Mouse (Mus musculus) liver, embryonic 15.5 days (tissue): ENCODE results near the gene Rhof. TPM values are rescaled to one million over a fixed set of nuclear protein-coding genes. Genes with fewer than 3 reads are reported as not detected.
A peak's percentile ranks its signal among the peaks of the same experiment; 100 is the strongest.

Experiments used
- ATAC-seq: fragments of 200-750 bp; cut with Nextera tagmentation; 2 replicates; pipeline ENCODE4 v1.8.0; 2017; ENCODE audit warnings: moderate number of reproducible peaks, mild to moderate bottlenecking, moderate library complexity; ENCODE audit not compliant: insufficient read depth
- H3K27ac ChIP-seq: fragments of 300-500 bp; sonication (generic); replicated peaks from 2 replicates; pipeline ENCODE4 v1.5.1; 2015; ENCODE audit warnings: mild to moderate bottlenecking, inconsistent platforms
- H3K27me3 ChIP-seq: fragments of 300-500 bp; sonication (generic); 2 replicates; pipeline ENCODE4 v1.6.1; 2015; ENCODE audit warnings: mild to moderate bottlenecking, inconsistent platforms
- H3K36me3 ChIP-seq: fragments of 300-500 bp; sonication (generic); replicated peaks from 2 replicates; pipeline ENCODE4 v1.6.1; 2015; ENCODE audit warnings: moderate library complexity, mild to moderate bottlenecking, inconsistent platforms
- H3K4me1 ChIP-seq: fragments of 300-500 bp; sonication (generic); replicated peaks from 2 replicates; pipeline ENCODE4 v1.6.1; 2015; ENCODE audit warnings: inconsistent platforms
- H3K4me2 ChIP-seq: fragments of 300-500 bp; sonication (generic); 2 replicates; pipeline ENCODE4 v1.6.1; 2015; ENCODE audit warnings: moderate library complexity, mild to moderate bottlenecking, inconsistent platforms
- H3K4me3 ChIP-seq: fragments of 300-500 bp; sonication (generic); replicated peaks from 2 replicates; pipeline ENCODE4 v1.5.1; 2015; ENCODE audit warnings: mild to moderate bottlenecking, inconsistent platforms
- H3K9ac ChIP-seq: fragments of 300-500 bp; sonication (generic); 2 replicates; pipeline ENCODE4 v1.6.1; 2015; ENCODE audit warnings: moderate library complexity, mild to moderate bottlenecking, inconsistent platforms
- H3K9me3 ChIP-seq: fragments of 300-500 bp; sonication (generic); replicated peaks from 2 replicates; pipeline ENCODE4 v1.6.1; 2016; ENCODE audit warnings: inconsistent platforms
- WGBS: fragments of 180-500 bp; shearing (Covaris S2); methylation state at CpG from one replicate; pipeline ENCODE4 v1.1.7; 2015; ENCODE audit warnings: mixed read lengths; ENCODE audit not compliant: insufficient replicate concordance; 5-methylcytosine and 5-hydroxymethylcytosine counted together
- polyA plus RNA-seq: library from polyadenylated mRNA; unstranded; fragments of >200 nt; fragmentation: Nextera tagmentation; extraction: Ambion mirVana; gene quantifications from 2 replicates; pipeline ENCODE4 v1.2.1, GENCODE M21; 2015

The Rhof gene
- polyA plus RNA-seq, 1 experiment from 2014 or later: 2.1 TPM

GRCm38 (mm10) chr5:123148073-123148722 is 15.7 kb upstream of the Rhof start:
- Histone ChIP-seq H3K9ac (no peak overlapping the region), H3K36me3 (peaks cover 80% of the 10 kb centered on the region), H3K4me3 (no peak overlapping the region), H3K27me3 (no peaks in the 10 kb centered on the region), H3K4me2 (peak overlapping the region; percentile 72; the same call in 1 of the 2 replicates), H3K27ac (peak overlapping the region; percentile 79; the same call in 1 of the 2 replicates), H3K4me1 (peaks cover 96% of the 10 kb centered on the region), H3K9me3 (no peaks in the 10 kb centered on the region)
- no peak for ATAC-seq
- 87% methylated on average over 25 of the region's 25 CpGs for WGBS

- H3K4me2 ChIP-seq: no peak overlapping the region
- peaks cover 97% of the 10 kb centered on the region for H3K4me1 ChIP-seq
- ATAC-seq: no peak
- peaks cover 74% of the 10 kb centered on the region for H3K36me3 ChIP-seq
- H3K9ac ChIP-seq: no peak overlapping the region
- no peaks in the 10 kb centered on the region for H3K27me3 ChIP-seq
- H3K9me3 ChIP-seq: no peaks in the 10 kb centered on the region
- WGBS: 75% methylated on average over 17 of the region's 17 CpGs
- H3K4me3 ChIP-seq: no peak overlapping the region
- H3K27ac ChIP-seq: no peak overlapping the region
These were observed 15.1 kb upstream of the Rhof start for GRCm38 (mm10) chr5:123147569-123147968.

- Histone ChIP-seq H3K36me3 (peaks cover 62% of the 10 kb centered on the region), H3K4me2 (peak overlapping the region; percentile 99; the same call in 1 of the 2 replicates), H3K9me3 (no peaks in the 10 kb centered on the region), H3K27ac (no peak overlapping the region), H3K4me3 (no peak overlapping the region), H3K4me1 (peaks cover 85% of the 10 kb centered on the region), H3K9ac (no peak overlapping the region), H3K27me3 (no peaks in the 10 kb centered on the region)
- no peak for ATAC-seq
- 90% methylated on average over 11 of the region's 11 CpGs for WGBS
These were observed 13.9 kb upstream of the Rhof start for GRCm38 (mm10) chr5:123146357-123146756.

GRCm38 (mm10) chr5:123144746-123145590 is 12.5 kb upstream of the Rhof start:
- Histone ChIP-seq H3K27ac (peak overlapping the region; percentile 99), H3K4me2 (peak overlapping the region; percentile 99), H3K4me1 (peaks cover 71% of the 10 kb centered on the region), H3K4me3 (peak overlapping the region; percentile 95), H3K36me3 (peaks cover 50% of the 10 kb centered on the region), H3K27me3 (no peaks in the 10 kb centered on the region), H3K9ac (peak overlapping the region; percentile 98), H3K9me3 (no peaks in the 10 kb centered on the region)
- WGBS: 34% methylated on average over 20 of the region's 20 CpGs
- no peak for ATAC-seq

GRCm38 (mm10) chr5:123143971-123144745 is 11.7 kb upstream of the Rhof start:
- H3K4me1 ChIP-seq: peaks cover 71% of the 10 kb centered on the region
- H3K9me3 ChIP-seq: no peaks in the 10 kb centered on the region
- peaks cover 47% of the 10 kb centered on the region for H3K36me3 ChIP-seq
- H3K9ac ChIP-seq: peak overlapping the region; percentile 98
- H3K27me3 ChIP-seq: no peaks in the 10 kb centered on the region
- H3K27ac ChIP-seq: peak overlapping the region; percentile 99
- H3K4me2 ChIP-seq: peak overlapping the region; percentile 99
- H3K4me3 ChIP-seq: peak overlapping the region; percentile 95
- WGBS: 8% methylated on average over 17 of the region's 17 CpGs
- ATAC-seq: no peak

- Histone ChIP-seq H3K27me3 (no peaks in the 10 kb centered on the region), H3K9ac (peak overlapping the region; percentile 98), H3K4me3 (peak overlapping the region; percentile 95), H3K36me3 (peaks cover 39% of the 10 kb centered on the region), H3K4me2 (peak overlapping the region; percentile 99), H3K4me1 (peaks cover 69% of the 10 kb centered on the region), H3K9me3 (no peaks in the 10 kb centered on the region), H3K27ac (peak overlapping the region; percentile 99)
- WGBS: 4% methylated on average over 24 of the region's 24 CpGs
- no peak for ATAC-seq
These were observed 10.9 kb upstream of the Rhof start for GRCm38 (mm10) chr5:123143251-123143970.

GRCm38 (mm10) chr5:123142161-123143157 is 10.0 kb upstream of the Rhof start, which contains the start of gene Setd1b:
Setd1b (plus strand) TSS chr5:123142193.
- peaks cover 69% of the 10 kb centered on the region for H3K4me1 ChIP-seq
- peak within 1 kb of the TSS; percentile 98 for H3K9ac ChIP-seq
- peak; percentile 37 for ATAC-seq

GRCm38 (mm10) chr5:123141555-123142160 is 9.2 kb upstream of the Rhof start:
- Histone ChIP-seq H3K9me3 (no peaks in the 10 kb centered on the region), H3K4me1 (peaks cover 69% of the 10 kb centered on the region), H3K9ac (peak overlapping the region; percentile 98), H3K27me3 (no peaks in the 10 kb centered on the region), H3K4me3 (peak overlapping the region; percentile 95), H3K27ac (peak overlapping the region; percentile 99), H3K4me2 (peak overlapping the region; percentile 99), H3K36me3 (peaks cover 22% of the 10 kb centered on the region)
- ATAC-seq: no peak
- under 1% methylated on average over 37 of the region's 38 CpGs for WGBS

More at GRCm38 (mm10) chr5:123142161-123143157, 10.0 kb upstream of the Rhof start, which contains the start of gene Setd1b:
- Histone ChIP-seq H3K36me3 (peaks cover 30% of the 10 kb centered on the region), H3K27ac (peak within 1 kb of the TSS; percentile 99), H3K27me3 (no peaks in the 10 kb centered on the region), H3K9me3 (no peaks in the 10 kb centered on the region), H3K4me2 (peak within 1 kb of the TSS; percentile 99), H3K4me3 (peak within 1 kb of the TSS; percentile 95)
- under 1% methylated on average over 72 of the region's 103 CpGs for WGBS
